Mouse (Mus musculus) T-helper 1 cell (primary cell): ENCODE results near the gene Mgat5.

Source experiments
- in situ Hi-C: fragments of 300-600 bp; cut with MboI, MseI; formaldehyde crosslinking; loops from one replicate; pipeline ENCODE4 v1.15.1; 2025; ENCODE audit warnings: high pct_unique_total_duplicates

The Mgat5 gene

DNA sequence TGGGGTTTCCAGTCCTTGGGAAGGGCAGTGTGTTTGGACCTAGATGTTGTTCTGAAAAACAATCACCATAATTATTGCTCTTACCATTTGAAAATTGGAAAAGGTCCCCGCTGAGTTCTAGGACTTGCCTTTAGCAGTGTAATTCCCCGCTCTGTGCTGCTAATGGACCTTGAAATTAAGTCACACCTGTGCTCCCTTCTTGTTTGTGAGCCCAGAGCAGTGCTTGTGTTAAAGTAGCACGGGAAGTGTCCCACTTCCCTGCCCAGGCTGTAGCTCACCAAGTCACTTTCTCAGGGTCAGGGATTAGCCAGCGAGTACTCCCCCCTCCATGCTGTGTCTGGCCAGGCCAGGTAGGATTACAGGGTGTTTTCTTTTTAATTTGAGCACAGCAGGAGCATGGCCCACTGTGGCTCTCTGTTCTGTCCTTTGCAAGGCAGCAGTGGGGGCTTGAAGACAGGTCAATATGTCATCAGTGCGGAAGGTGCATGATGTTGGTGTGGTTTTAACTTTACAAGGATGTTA is 123.6 kb downstream of the Mgat5 start:
- in situ Hi-C loops: no loop called here

DNA sequence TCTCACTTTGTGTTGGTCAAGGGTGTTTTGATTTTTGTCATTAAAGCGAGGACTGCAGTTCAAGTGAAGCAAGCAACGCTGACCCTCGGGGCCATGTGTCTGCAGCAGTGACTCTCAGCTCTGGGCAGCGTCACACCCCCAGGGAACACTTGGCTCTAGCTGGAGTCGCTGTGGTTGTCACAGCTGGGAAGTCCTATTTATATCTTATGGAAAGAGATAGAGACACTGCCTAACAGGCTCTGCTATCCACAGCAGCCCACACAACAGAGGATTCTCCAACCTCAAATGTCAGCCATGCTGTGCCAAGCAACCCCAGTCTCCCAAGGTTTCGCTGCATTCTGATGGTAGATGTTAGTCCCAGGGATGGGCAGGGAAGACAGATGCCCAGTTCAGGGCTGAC is 125.0 kb downstream of the Mgat5 start:
- in situ Hi-C loops: loop anchor here (10.0 kb wide), 1 partner anchor 345 kb away; the partner anchor contains the start of gene Tmem163

DNA sequence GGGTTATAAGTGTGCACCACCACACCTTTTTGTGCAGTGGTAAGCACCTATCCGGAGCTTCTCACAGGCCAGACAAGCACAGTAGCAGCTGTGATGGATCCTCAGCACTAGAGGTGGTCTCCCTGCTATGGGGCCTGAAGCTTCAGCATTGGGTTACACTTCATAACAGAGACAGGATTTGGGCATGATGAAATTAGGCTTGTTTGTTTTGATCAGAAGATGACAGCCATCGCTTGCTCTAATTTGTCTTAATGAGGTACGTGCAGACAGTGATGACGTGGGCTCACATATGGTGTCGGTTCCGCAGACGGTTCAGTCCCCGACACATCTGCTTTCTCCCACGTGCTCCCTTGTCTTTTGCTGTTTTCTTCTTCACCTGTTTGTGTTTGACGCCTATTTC is 132.9 kb downstream of the Mgat5 start:
- in situ Hi-C loops: loop anchor here (10.0 kb wide), 1 partner anchor 337 kb away; the partner anchor contains the start of gene Tmem163

DNA sequence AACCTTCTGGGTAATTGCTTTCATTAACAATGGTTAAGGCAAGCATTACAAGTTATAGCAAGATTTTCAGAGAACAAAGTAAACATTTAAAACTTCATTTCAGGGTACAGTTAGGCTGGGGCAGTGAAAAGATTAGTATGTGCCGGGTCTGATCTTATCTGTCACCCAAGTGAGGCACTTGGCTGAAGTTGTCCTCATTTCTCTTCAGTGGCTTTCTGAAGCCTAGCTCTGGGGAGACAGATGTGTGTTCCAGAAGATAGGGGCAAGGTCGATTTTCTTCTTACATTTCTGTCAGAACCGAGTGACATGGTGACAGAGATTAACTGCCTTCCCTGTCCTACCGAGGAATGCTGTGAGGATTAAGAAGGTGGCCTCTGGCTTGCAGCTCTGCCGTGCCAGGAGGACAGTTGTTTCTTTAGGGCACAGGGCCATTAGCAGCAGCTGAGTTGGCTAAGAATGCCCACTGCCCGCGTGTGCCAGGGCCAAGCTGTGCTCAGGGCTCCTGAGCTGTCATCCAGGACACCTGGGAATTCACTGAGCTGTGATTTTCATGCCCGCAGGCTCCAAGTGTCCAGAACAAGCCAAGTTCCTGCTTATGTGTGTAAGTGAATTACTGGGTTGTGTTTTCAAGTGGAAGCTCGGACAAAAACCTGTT is 134.1 kb downstream of the Mgat5 start:
- in situ Hi-C loops: loop anchor here (10.0 kb wide), 1 partner anchor 336 kb away; the partner anchor contains the start of gene Tmem163

DNA sequence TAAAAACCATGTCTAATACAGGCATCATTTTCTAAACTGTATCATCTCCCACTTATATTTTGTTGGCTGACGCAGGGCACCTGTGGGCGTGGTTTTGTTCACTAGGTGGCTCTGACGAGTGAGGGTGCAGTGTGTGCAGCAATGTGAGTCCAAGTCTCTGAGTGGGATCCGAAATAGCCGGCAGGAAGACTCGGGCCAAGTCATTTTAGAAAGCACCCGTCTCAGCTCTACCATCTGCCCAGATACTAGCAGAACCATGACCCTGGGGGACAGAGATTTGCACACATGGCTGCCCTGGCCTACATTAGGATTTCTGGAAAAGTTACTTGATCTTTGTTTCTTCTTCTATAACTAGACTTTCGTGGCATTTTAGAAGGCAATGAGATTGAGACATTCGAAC is 135.5 kb downstream of the Mgat5 start:
- in situ Hi-C loops: no loop called here

DNA sequence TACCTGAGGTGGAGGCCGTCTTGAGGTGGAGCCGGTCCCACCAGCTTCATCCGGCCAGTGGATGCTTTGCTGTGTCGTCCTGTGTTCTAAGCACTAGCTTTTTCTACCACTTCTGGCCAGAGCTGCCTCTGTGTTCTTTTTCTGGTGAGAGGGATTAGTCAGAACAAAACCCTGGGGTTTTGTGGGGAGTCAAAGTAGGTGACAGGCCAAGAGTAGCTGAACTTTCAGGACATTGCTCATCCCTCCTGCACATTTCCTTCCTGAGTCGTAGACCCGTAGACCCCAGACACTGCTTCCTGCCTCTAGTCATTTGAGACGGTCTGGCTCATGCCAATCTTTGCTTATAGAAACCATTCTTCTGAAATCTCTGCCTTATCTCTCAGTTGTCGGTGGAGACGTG is 140.1 kb downstream of the Mgat5 start:
- in situ Hi-C loops: no loop called here

DNA sequence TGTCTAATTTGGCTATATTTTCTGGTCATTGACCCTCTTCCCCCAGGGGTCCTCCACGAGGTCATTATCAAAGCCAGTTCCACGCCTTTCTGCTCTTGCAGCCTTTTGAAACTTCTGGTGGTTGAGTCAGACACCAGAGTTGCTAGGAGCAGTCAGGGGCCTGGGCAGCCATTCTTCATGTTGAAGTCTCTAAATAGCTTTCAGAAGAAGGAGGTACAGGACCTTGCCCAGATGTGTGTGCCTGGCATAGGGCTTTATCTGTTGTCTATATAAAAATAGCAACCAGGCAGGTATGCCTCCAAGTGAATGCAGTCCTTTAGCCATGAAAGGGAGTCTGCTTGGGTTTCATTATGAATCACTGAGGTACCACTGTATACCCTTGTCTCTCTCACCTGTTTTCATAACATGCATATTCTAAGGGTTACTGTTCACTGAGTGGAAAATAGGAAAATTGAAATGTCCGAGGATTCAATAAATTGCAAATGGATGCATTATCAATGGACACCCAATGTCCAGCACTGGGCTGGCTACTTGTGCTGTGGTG is 141.9 kb downstream of the Mgat5 start:
- in situ Hi-C loops: no loop called here

DNA sequence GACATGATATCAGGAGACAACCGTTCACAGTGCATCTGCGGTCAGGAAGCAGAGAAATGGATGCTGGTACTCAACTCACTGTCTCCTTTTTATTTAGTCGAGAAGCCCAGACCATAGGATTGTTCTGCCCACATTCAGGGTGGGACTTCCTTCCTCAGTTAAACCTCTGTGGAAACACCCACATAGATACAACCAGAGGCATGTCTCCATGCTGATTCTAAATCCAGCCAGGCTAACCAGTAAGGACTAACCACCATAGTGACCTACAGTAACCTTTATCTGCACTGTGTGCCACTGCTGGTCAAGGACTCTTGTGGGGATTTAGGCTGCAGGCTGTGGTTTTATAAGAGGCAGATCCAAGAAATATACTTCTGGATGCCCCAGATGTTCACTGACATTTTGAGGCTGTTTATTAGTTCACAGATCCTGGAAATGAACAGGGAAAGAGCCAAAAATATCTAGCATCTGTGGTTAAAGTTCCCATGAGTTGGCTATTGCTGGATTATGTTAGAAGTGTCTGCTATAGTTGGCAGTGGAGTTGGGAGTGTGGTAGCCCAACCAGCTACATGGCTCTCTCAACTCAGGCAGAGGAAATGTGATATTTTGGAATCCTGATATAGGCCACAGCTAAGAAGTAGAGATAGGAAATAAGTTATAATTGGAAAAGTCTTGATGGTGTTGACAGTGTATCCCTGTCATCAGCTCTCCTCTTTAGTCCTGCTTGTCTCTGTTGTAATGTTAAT is 143.2 kb downstream of the Mgat5 start:
- in situ Hi-C loops: no loop called here

DNA sequence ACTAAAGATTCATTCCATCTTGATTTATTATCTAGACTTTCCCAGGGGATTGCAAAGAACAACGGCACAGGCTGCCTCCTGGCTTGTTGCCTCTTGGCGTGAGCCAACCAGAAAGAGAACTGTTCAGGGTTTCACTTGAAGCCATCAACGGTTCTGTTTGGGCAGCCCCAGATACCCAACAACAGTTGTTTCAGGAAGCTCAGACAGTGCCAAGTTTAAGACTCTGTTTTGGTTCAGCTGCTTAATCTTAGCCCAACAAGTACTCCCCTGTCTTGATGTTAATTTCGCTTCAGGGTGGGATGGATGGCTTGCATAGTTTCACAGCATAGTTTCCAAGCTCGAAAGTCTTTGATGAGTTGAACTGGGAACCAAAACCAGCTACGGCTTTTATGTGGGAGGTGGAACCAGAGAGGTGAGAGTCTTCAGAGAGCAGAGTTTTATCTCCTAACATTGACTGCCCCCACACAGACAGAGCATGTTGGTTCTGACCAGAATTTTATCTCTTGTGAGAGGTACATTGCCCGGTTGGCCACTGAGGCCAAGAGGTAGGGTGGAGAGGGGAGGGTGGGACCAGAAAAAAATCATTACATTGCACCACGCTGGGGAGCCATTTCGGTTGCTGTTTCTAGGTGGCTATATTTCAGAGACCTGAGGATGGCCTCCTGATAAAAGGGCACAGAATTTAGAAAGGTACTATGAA is 144.0 kb downstream of the Mgat5 start:
- in situ Hi-C loops: no loop called here

DNA sequence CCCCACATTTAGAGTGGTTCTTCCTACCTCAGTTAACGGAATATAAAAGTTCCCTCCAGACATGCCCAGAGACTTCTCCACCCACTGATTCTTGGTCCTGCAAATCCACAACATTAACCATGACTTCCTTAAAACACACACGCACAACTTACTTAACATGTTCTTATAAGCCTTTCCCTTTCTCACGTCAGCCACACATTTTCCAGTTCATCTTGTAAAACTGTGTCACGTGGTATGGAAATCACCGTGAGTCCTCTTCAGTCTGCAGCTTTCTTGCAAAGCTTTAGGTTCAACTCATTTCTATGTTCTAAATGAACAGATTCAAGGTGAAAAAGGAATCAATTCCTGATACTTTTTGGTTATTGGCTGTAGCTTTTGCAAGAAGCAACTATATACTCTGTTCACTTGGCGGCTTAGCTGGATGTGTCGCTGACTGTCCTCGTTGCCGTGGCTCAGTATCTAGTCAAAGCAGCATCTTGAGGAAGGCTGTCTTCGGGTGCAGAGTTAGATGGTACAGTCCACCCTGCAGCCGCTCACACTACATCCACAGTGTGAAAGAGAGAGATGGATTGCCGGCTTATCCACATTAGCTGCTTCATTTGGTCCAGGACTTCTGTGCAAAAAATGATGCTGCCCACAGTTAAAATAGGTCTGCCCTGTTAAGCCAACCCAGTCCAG is 146.7 kb downstream of the Mgat5 start:
- in situ Hi-C loops: no loop called here

DNA sequence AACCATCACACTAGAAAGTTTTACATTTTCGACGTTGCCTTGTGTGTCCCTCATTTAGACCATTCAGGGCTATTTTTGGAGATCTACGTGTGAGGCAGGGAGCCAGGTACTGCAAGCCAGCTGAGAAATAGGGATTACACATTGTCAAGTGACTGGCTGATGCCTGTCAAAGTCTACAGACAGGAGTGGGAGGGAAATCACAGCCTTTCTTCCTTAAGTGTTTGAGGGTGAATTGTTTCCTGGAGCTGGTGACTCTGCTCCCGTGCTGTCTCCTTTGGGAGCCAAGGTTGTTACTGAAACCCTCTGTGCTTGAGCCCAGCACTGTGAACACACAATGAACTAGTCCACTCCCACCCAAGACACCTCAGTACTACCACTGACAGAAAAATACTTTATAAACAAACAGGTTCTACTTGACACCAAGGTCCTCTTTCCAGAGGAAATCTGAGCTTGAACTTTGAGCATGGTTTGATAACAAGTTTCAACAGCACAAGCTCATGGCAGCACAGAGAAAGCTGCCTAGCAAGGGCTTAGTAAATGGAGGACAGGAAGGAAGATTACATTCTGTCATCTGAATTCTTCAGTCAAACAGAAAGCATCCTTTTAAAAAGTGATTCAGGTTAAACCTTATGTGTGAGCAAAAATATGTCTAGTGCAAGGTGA is 147.4 kb downstream of the Mgat5 start:
- in situ Hi-C loops: no loop called here

DNA sequence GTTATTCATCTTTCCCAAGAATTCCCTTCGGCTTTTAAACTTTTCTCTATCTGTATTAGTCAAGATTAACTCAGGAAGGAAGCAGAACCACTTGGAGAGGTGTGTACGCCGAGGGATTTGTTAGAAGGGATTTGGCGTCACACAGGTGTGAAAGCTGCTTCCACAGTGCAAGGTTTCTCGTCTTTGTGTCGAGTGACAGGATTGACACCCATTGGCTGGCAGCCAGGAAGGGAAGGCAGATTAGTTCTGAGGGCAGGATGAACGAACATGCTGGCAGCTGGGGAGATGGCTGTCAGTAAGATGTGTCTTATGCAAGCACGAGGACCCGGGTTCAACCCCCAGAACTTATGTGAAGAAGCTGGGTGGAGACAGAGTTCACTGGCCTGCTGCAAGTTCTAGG is 148.6 kb downstream of the Mgat5 start:
- in situ Hi-C loops: no loop called here

DNA sequence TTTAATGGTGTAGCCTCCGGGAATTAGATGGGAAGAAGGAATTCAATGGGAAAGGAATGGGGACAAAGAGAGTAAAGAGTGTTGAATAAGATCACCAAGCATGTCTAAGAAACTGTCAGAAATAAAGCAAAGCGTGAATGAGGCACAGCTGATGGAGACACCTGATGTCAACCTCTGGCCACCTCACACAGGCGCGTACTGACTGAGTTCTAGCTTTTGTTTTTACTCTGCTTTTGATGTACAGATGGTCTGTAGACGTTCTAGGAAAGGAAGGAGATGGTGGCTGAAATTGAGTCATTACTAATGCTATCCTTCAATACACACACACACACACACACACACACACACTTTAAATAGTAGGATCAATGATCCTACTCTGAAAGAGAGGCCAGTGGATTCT is 149.3 kb downstream of the Mgat5 start:
- in situ Hi-C loops: no loop called here

DNA sequence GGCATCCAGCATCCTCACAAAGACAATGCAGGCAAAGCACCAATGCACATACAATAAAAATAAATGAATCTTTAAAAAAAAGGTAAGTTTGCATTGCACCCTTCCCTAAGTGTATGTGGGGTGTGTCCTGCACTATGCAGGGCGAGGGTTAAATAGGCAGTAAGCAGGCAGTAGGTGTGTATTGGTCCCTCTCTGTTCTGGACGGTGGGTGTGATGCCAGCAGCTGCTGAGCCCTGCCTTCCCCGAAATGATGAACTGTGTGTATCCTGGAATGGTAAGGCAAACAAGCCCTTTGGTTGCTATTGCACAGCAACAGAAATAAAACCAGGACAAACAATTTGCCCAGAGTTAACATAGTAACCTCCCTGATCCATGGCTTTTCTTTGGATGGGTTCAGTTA is 150.2 kb downstream of the Mgat5 start:
- in situ Hi-C loops: no loop called here

DNA sequence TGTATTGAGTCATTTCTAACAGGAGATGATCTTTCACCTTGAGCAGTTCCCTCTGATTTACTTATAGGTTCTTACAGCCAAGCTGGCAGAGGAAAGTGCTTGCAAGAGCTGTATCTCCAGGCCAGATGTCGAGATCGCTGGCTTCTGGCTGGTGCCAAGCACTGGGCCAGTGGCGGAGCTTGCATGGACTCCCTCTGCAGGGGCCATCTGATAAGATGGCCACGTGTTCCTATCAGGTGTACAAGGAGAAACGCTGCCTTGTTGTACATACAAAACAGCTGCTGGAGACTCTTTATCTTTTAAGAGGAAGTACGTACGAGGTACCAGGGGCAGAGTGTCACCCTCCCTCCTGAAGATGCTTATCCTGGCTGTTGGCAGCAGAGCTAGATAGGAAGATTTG is 158.8 kb downstream of the Mgat5 start:
- in situ Hi-C loops: no loop called here

DNA sequence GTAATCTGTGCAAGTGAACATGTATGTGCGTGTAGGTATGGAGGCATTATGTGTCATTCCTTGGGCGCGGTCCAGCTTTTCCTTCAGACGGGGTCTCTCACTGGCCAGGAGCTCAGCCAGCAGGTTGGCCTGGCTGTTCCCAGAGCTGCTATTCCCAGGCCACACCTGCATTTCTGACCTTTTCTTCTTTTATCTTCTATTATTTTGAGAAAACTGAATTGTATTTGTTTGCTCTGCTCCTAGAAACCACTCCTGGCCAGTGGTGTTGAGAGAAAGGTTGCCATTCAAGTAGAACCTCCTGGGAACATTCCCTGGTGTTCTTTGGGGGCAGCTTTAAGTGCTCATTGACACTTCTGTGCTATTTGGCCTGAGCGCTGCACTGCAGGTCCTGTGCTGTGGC is 160.9 kb downstream of the Mgat5 start:
- in situ Hi-C loops: no loop called here

DNA sequence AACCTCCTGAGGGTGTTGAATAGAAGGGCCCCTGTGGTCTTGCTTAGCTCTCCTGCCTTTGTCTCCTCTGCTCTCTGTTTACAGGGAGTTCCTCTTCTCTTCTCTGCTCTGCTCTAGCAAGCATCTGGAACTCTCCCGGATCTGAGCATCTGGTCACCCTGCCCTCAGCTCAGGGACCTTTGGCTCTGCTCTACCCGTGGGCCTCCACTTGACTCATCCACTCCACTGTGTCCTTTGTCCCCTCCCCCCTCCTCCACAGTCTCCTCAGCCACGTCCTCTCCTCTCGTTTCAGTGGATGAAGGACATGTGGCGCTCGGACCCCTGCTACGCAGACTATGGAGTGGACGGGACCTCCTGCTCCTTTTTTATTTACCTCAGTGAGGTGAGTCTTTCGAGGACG is 161.3 kb downstream of the Mgat5 start:
- in situ Hi-C loops: no loop called here

DNA sequence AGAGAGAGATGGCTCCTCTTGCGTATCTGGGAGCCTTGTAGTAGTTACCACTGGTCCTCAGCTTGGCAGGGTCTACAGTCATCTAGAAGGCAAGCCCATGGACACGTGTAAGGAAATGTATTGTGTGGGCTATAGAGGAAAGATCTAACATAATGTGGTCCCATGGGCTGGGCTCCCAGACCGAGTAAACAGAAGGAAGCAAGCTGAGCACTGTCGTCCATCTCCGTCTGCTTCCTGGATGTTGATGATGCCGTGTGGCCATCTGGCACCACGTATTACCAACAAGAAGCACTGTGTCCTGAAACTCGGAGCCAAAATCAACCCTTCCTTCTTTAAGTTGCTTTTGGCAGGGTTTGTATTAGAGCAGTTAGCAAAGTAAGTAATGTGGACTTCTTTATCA is 163.7 kb downstream of the Mgat5 start:
- in situ Hi-C loops: no loop called here

DNA sequence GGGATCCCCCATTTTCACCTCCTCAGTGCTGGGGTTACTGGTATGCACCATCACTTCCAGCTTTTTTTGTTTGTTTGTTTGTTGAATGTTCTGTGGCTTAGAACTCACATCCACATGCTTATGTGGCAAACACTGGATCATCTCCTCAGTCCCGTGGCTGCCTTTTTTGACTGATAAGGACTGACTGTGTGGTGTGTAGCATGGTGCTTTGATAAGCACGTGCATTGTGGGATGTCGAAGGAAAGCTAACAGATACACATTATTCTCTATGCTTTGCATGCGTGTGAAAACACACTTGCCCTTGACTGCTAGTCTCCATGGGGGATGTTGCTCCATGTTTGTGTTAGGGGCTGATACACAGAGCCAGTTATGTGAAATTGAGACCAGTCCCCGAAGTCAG is 164.7 kb downstream of the Mgat5 start:
- in situ Hi-C loops: no loop called here

DNA sequence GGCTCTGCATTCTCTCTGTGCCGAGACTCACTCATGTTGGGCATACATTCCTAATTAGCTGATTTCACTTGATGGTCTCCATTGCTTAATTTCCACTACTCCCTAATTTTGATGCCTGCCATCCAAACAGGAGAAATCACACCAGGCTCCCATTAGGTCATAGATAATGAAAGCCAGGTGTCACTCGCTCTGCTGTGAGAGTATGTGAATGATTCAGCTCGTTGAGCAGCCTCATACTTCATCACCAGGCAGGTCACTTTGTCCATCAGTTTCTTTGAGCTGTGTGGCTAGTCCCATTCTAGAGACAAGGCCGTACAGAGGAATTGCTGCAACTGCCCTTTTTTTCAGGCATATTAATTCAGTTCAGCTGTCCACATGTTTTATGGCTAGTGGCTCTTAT is 167.3 kb downstream of the Mgat5 start:
- in situ Hi-C loops: no loop called here

DNA sequence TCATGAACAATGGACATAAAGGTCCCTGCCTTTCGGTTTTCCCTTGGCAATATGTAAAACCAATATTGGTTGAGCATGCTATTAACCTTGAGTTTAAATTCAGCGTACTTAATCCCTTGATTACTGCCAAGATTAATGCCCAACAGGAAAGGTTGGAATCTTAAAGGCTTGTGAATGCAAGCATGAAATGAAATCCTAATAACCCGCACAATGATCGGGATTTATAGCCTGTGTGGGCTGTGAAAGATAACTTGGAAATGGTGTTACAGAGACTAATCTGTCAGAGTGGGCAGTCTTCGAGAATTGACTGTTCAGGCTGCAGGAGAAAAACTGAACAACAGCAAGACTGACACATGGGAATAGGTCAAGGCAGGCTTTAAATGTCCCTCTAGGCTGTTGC is 168.7 kb downstream of the Mgat5 start:
- in situ Hi-C loops: no loop called here
